Mouse (Mus musculus): ENCODE measurements around the gene Gins2. TPM values are rescaled to one million over a fixed set of nuclear protein-coding genes. Genes with fewer than 3 reads are reported as not detected.

The Gins2 gene
- total and polyA plus RNA-seq, 3 experiments, result 11.3 to 83.4 (median 43.9) TPM

DNA sequence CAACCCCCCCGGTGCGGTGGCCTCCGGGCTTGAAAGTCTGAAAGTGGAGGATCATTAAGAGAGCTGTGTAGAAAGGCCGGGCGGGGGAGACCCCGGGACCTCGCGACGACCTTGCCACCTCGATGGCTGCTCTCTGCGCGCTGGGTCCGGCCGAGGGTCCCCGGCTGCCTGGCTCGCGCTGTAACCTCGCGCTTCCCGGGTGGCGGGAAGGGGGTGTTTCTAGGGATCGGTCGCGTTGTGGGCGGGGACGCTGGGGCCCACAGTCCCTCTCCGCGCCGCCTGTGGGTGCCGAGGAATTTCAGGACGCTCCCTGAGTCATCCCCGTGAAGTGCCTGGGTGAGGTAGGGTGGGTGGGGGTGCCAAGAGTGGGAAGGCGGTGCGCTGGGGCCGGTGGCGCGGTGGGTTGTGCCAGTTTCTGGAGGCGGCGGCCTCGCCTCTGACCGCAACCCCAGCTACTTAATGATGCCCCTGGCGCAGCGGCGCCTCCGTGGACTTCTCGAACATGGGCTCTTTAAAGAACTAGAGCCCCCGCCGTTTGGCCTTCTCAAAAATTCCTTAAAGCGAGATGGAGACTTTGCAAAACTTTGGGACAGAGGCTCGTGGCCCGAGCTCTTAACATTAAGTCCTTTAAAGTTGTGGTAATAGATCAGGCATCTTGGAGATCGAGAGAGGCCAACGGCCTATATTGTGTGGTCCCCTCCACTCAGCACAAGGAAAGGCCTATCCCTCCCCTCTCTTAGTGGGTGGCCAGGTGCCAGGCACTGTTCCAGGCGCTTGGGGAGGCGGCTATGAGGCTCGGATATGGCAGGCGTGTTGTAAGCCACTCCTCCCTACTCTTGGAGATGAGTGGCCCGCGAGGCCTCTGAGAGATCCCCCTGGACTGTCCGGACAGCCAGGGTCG is 52.5 kb downstream of the Gins2 start:
- no peak for ATAC-seq (ENCODE audit: extremely low read depth, insufficient number of reproducible peaks, low FRiP score, poor library complexity, severe bottlenecking)
- TF ChIP-seq CTCF (IDR thresholded peaks at IDR 0.05; ENCODE audit: low read depth, low read length) (no peak), TAL1 (conservative IDR thresholded peaks at IDR 0.05; ENCODE audit: low read depth, low read length) (no peak), GATA1 (IDR thresholded peaks at IDR 0.05; ENCODE audit: borderline replicate concordance, low read length) (no peak), POLR2AphosphoS5 (IDR thresholded peaks at IDR 0.05; ENCODE audit: insufficient replicate concordance, low read depth, low read length) (no peak), GATA2 (IDR thresholded peaks at IDR 0.05; ENCODE audit: borderline replicate concordance, low read depth, low read length) (no peak)
- Histone ChIP-seq H3K27me3 (ENCODE audit: insufficient read depth, low read length) (peaks cover 82% of the 10 kb centered on the region), H3K36me3 (replicated peaks) (peaks cover 18% of the 10 kb centered on the region), H3K9me3 (replicated peaks) (no peaks in the 10 kb centered on the region), H3K4me1 (ENCODE audit: insufficient read depth, low read depth, low read length) (peaks cover 91% of the 10 kb centered on the region), H3K4me3 (ENCODE audit: low read depth, low read length) (peak overlapping the region; percentile 71)
- peak; percentile 62 for DNase-seq (ENCODE audit: low spot score)

DNA sequence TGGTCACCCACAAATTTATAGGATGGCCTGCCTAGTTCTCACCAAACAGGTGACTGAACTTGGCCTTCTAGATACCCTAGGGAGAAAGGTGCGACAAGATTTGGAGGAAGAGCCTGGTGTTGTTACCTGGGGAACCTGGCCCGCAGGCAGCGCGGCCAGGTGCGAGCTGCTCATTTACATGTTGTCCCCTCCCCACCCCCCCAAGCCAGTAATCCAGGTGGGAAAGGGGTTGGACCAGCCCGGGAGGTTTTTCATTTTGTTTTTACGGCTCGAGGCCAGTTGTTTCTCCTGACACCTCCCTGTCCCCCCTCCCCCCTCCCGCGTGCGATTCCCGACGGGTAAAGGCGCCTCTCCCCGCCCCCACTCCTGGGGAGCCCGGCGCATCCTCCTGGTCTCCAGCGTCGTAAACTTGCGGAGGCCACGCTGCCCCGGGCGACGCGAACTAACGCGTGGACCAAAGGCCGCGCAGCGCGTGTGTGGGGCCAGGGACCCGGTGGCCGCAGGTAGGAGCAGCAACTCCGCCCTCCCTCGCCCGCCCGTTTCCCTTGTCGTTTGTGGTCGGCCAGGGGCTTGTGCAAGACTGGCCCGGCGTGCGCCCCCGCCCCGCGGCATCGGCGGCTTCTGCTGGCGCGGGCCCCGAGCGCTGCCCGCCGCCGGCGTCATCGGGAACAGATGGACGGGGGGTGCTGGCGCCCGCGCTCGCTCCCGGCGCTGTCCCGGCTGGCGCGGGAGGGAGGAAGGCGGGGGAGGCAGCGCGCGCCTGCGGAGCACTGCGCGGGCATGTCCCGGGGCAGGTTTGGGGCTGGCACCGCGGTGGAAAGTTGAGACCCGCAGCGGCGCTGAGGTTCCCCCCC is 53.4 kb downstream of the Gins2 start:
- ATAC-seq (ENCODE audit: extremely low read depth, insufficient number of reproducible peaks, low FRiP score, poor library complexity, severe bottlenecking) (no peak), DNase-seq (ENCODE audit: low spot score) (peak; percentile 49)
- Histone ChIP-seq H3K9me3 (replicated peaks) (no peaks in the 10 kb centered on the region), H3K4me1 (ENCODE audit: insufficient read depth, low read depth, low read length) (peaks cover 94% of the 10 kb centered on the region), H3K36me3 (replicated peaks) (peaks cover 24% of the 10 kb centered on the region), H3K27me3 (ENCODE audit: insufficient read depth, low read length) (peaks cover 88% of the 10 kb centered on the region), H3K4me3 (ENCODE audit: low read depth, low read length) (peak overlapping the region; percentile 71)
- TF ChIP-seq CTCF (IDR thresholded peaks at IDR 0.05; ENCODE audit: low read depth, low read length) (no peak), POLR2AphosphoS5 (IDR thresholded peaks at IDR 0.05; ENCODE audit: insufficient replicate concordance, low read depth, low read length) (no peak), TAL1 (conservative IDR thresholded peaks at IDR 0.05; ENCODE audit: low read depth, low read length) (no peak), GATA2 (IDR thresholded peaks at IDR 0.05; ENCODE audit: borderline replicate concordance, low read depth, low read length) (no peak), GATA1 (IDR thresholded peaks at IDR 0.05; ENCODE audit: borderline replicate concordance, low read length) (no peak)

GRCm38 (mm10) chr8:120534504-120535368 is 54.4 kb downstream of the Gins2 start:
- H3K27me3 ChIP-seq (ENCODE audit: insufficient read depth, low read length), result peaks cover 78% of the 10 kb centered on the region
- ATAC-seq (ENCODE audit: extremely low read depth, insufficient number of reproducible peaks, low FRiP score, poor library complexity, severe bottlenecking) (peak; percentile 46), DNase-seq (ENCODE audit: low spot score) (peak; percentile 81)
- H3K4me1 ChIP-seq (ENCODE audit: insufficient read depth, low read depth, low read length), result peaks cover 88% of the 10 kb centered on the region
- H3K4me3 ChIP-seq (ENCODE audit: low read depth, low read length), result no peak overlapping the region
- H3K9me3 ChIP-seq (replicated peaks), result no peaks in the 10 kb centered on the region
- peaks cover 22% of the 10 kb centered on the region for H3K36me3 ChIP-seq (replicated peaks)
- TF ChIP-seq CTCF (IDR thresholded peaks at IDR 0.05; ENCODE audit: low read depth, low read length) (peak; percentile 99), GATA2 (IDR thresholded peaks at IDR 0.05; ENCODE audit: borderline replicate concordance, low read depth, low read length) (no peak)

- ATAC-seq (ENCODE audit: extremely low read depth, insufficient number of reproducible peaks, low FRiP score, poor library complexity, severe bottlenecking) (no peak), DNase-seq (ENCODE audit: low spot score) (no peak)
- Histone ChIP-seq H3K27me3 (ENCODE audit: insufficient read depth, low read length) (peaks cover 75% of the 10 kb centered on the region), H3K4me1 (ENCODE audit: insufficient read depth, low read depth, low read length) (peaks cover 88% of the 10 kb centered on the region), H3K9me3 (replicated peaks) (no peaks in the 10 kb centered on the region), H3K4me3 (ENCODE audit: low read depth, low read length) (no peak overlapping the region), H3K36me3 (replicated peaks) (peaks cover 22% of the 10 kb centered on the region)
- no peak for TF ChIP-seq GATA1 (IDR thresholded peaks at IDR 0.05; ENCODE audit: borderline replicate concordance, low read length)
- TF ChIP-seq POLR2AphosphoS5 (IDR thresholded peaks at IDR 0.05; ENCODE audit: insufficient replicate concordance, low read depth, low read length), result no peak
- TF ChIP-seq CTCF (IDR thresholded peaks at IDR 0.05; ENCODE audit: low read depth, low read length), result no peak
- TF ChIP-seq GATA2 (IDR thresholded peaks at IDR 0.05; ENCODE audit: borderline replicate concordance, low read depth, low read length), result no peak
- no peak for TF ChIP-seq TAL1 (conservative IDR thresholded peaks at IDR 0.05; ENCODE audit: low read depth, low read length)
Measured at GRCm38 (mm10) chr8:120534080-120534479, 55.0 kb downstream of the Gins2 start.

GRCm38 (mm10) chr8:120533380-120533779 is 55.7 kb downstream of the Gins2 start:
- H3K4me1 ChIP-seq (ENCODE audit: insufficient read depth, low read depth, low read length), result peaks cover 87% of the 10 kb centered on the region
- TF ChIP-seq GATA1 (IDR thresholded peaks at IDR 0.05; ENCODE audit: borderline replicate concordance, low read length) (no peak), GATA2 (IDR thresholded peaks at IDR 0.05; ENCODE audit: borderline replicate concordance, low read depth, low read length) (no peak), CTCF (IDR thresholded peaks at IDR 0.05; ENCODE audit: low read depth, low read length) (no peak), TAL1 (conservative IDR thresholded peaks at IDR 0.05; ENCODE audit: low read depth, low read length) (no peak)
- H3K9me3 ChIP-seq (replicated peaks), result no peaks in the 10 kb centered on the region
- H3K36me3 ChIP-seq (replicated peaks), result peaks cover 22% of the 10 kb centered on the region
- ATAC-seq (ENCODE audit: extremely low read depth, insufficient number of reproducible peaks, low FRiP score, poor library complexity, severe bottlenecking), result no peak
- DNase-seq (ENCODE audit: low spot score), result no peak
- H3K27me3 ChIP-seq (ENCODE audit: insufficient read depth, low read length), result peaks cover 71% of the 10 kb centered on the region
- no peak overlapping the region for H3K4me3 ChIP-seq (ENCODE audit: low read depth, low read length)
